Mouse (Mus musculus): ENCODE measurements around the gene Prrx2.

DNA sequence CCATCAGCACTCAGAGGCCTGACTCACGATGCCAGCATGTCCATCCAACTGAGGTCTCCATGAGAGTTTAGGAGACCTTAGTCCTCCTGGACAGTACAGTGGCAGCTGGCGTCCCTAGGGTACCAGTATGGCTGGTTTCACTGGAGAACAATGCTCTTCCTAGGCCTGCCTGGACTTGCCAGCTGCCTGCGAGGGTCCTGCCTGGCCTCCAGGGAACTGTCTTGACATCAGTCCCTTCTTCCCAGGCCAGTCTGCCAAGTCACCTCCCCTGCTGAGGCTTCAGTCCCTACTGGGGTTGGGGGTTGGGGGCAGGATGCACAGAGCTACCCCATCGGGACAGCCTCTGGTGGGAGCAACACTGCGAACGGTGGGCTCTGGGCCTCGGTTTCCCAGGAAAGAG, 42.7 kb upstream of the Prrx2 start:
- TF ChIP-seq CTCF (IDR thresholded peaks at IDR 0.05) (no peak), EP300 (IDR thresholded peaks at IDR 0.05) (no peak)

All from lung, postnatal 0 days (tissue).